Mouse (Mus musculus): ENCODE data around the gene Htr2b.

The Htr2b gene

DNA sequence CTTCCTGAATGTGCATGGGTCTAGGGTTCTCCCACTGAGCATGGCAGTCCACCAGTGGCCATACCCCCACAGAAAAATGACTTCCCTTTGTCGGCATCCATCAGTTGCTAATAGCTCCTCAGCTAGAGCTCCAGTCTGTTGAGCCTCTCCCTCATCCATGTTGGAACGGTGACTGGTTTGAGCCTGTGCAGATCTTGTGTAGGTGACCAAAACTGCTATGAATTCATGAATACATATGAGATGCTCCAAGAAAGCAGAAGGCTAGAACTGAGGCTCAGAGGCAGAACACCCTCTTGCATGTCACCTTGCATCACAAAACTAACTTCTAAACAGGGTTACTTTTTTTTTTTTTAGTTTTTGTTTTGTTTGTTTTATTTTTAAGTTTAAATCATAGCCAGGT lies 35.2 kb downstream of the Htr2b start:
- no peak for DNase-seq

DNA sequence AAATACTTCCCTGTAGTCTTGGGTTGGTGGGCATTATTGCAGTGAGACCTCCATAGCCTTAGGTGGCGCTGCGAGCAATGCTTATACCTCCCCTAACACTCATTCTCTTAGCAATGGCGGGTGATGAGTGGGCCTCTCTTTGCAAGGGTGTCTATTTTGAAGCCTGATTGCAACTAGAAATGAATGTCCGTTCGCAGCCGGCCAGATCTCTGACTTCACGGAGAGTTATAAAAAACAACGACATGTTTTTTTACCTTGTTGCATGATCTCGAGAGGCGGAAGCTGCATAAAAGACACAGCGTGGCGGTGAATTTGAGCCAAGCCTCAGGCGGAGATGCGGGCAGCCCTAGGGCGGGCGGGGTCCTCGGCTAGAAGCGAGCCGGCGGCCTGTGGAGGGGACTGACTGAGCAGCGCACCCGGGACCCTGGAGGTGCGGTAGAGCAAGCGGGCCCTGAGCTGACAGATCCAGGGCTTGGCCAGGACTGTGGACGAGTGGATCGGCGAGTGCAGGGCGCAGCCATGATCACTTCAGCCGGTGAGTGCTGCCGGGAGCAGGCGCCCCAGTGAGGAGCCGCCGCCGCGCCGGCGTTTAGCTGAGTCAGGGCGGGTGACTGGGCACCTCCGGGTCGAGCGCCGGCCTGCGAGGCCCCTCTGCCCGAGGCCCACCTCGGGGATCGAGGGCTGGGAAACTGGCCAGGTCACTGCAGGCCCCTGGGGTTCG lies 47.3 kb downstream of the Htr2b start, which contains the start of gene Psmd1:
Psmd1 (plus strand) TSS at position 117 of the 721 bp plus-strand sequence.
- DNase-seq: peak; percentile 83

DNA sequence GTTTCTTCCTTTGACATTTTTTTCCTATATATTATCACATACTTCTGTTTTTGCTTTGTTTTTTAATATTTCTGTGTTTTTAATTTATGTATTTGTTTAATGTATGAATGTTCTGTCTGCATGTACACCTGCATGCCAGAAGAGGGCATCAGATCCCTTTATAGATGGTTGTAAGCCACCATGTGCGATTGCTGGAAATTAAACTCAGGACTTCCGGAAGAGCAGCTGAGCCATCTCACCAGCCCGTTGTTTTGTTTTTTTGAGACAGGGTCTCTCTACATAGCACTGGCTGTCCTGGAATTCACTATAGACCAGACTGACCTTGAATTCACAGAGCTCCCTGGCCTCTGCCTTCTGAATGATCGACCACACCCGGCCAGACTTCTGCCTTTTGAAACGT lies 49.2 kb downstream of the Htr2b start:
- DNase-seq: no peak

DNA sequence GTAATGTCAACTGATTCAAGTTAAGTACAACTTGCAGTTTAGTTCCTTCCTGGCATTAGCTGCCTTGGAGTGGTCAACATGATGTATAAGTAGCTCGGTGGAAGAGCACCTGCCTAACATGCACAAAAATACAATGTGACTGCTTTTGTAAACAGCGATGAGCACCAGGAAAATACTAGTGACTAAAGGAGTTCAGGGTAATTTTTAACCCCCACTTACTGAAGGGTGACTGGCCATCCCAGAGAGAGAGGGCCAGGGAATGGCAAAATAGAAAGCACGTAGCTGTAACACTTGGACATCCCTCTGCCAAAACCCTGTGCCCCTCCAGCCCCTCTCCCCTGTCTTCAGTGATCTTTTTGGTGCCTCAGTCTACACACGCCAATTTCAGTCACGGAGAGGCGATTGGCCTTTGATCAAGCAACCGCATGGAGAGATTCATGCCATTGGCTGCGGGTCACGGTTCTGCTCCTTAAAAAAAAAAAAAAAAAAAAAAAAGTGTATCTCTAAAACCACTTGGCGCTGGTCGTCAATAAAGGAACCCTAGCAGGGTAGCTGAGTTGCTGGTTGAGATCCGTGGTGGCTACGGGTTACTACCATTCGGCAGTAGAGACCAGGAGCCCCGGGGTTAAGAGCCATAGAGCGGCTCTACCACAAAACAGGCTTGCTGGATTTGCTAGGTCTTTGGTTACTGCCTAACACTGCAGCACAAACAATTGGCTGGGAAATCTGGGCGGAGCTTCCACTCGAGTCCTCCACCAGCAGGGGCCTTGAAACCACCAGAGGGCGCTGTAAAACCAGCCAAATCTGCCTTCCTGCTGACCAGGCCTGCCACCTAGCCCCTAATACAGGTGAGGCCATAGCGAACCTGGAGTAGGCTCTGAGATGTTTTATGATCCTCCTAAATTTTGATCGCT lies 52.7 kb downstream of the Htr2b start:
- DNase-seq: peak; percentile 94

DNA sequence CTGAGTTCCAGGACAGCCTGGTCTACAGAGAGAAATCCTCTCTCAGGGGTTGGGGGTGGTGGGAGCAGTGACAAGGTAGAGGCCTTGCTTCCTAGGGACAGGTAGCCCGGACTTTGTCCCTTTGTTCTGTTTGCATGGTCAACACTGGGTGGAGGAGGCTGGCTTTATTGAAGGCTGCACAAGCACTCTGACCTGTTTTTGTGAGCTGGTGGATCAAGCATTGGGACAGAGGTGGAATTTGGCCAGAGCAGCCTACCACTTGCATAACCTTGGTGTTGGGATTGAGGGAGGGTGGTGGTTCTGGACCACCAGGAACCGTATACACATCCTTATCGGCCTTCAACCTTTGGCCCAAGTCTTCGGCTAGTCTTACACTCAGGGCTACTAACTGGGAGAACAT lies 55.5 kb downstream of the Htr2b start:
- no peak for DNase-seq

GRCm38 (mm10) chr1:86054943-86055342 lies 56.8 kb downstream of the Htr2b start:
- no peak for DNase-seq

DNA sequence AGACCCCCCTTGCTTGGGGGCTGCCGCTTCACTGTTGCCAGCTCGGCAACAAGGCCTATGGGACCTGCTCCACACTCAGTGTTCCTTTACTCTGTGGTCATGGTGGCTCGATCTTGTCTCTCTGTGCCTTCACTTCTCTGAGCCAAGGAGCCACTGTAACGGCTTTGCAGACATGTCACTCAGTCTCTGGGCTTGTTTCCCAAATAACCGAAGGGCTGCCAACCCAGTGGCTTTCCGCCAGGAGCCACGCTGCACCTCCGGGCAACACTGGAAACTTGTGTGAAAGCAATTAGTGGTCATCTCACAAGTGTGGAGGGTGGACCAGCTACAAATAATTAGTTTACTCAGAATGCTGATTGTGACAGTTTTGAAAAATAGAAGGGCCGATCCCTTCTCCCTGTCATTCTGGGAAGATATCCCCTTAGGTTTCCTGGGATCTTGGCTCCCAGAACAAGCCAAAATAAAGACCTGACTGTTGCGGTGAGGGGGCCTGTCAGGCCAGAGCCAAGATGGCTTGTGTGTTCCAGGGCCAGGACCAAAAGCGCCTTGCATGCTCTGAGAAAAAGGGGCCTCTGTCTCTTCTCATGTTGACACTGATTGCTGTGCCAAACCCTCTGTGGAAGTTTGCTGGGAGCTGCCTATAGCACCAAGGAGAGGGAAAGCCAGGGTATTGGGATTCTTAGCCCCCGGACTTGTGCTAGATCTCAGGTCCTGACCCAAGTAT lies 58.4 kb downstream of the Htr2b start:
- peak; percentile 58 for DNase-seq
